19 mouse cellular contexts compared by ENCODE assay signal in genomic region chr2:93276026-93276425, GRCm38 (mm10). TPM values are rescaled to one million over a fixed set of nuclear protein-coding genes. Genes with fewer than 3 reads are reported as not detected.
DNase-seq lines count a peak whose midpoint lies in the region; ATAC-seq and TF ChIP-seq lines count a peak whose summit lies in the region.
"Had no signal": no experiment of that assay in that cellular context is flagged by ENCODE, and none has a peak within 500 bp of the region (broad histone marks: within the 10 kb centered on the region; RNA-seq: fewer than 3 reads in every experiment).

No protein-coding gene starts in this region.

- no peak overlapping the region for H3K4me2 ChIP-seq in lung, postnatal 0 days (replicated peaks; ENCODE audit: low read depth, low read length)
- H3K4me2 ChIP-seq: limb, embryonic 15.5 days; midbrain, embryonic 12.5 days had no signal

- no peak overlapping the region for H3K9ac ChIP-seq in lung, postnatal 0 days (replicated peaks; ENCODE audit: low read depth)
- H3K9ac ChIP-seq: limb, embryonic 15.5 days; liver, postnatal 0 days; midbrain, embryonic 12.5 days had no signal

- H3K4me1 ChIP-seq in lung, postnatal 0 days (ENCODE audit: insufficient read depth, low read depth, low read length): no peaks in the 10 kb centered on the region

- H3K27me3 ChIP-seq in lung, postnatal 0 days (replicated peaks; ENCODE audit: insufficient read depth, low read length): no peaks in the 10 kb centered on the region
- H3K27me3 ChIP-seq: limb, embryonic 15.5 days; midbrain, embryonic 12.5 days; Patski had no signal

- no peak for TF ChIP-seq EP300 in lung, postnatal 0 days (IDR thresholded peaks at IDR 0.05)

- ATAC-seq in lung, postnatal 0 days: no peak
- ATAC-seq: liver, postnatal 0 days; Patski had no signal

- H3K36me3 ChIP-seq in lung, postnatal 0 days (ENCODE audit: insufficient read depth, low read length): no peaks in the 10 kb centered on the region
- H3K36me3 ChIP-seq: limb, embryonic 15.5 days; midbrain, embryonic 12.5 days had no signal

- WGBS in lung, postnatal 0 days: 91% methylated on average over 7 of the region's 7 CpGs

- TF ChIP-seq CTCF in lung, postnatal 0 days (IDR thresholded peaks at IDR 0.05): no peak

- no peak overlapping the region for H3K27ac ChIP-seq in lung, postnatal 0 days (ENCODE audit: low read length)
- H3K27ac ChIP-seq: heart, adult 2 months; limb, embryonic 15.5 days had no signal

- no peaks in the 10 kb centered on the region for H3K9me3 ChIP-seq in lung, postnatal 0 days (ENCODE audit: low read length)
- H3K9me3 ChIP-seq: limb, embryonic 15.5 days; midbrain, embryonic 12.5 days had no signal

- DNase-seq in frontal cortex, adult 2 months (ENCODE audit: extremely low spot score in 1 of 2, low spot score in 1 of 2): peak; percentile 14 to 67
- DNase-seq in frontal cortex, postnatal 14 days (ENCODE audit: low spot score in 2 of 2): no peak
- peak; percentile 32 to 66 for DNase-seq in layer of hippocampus, adult 18-20 months (ENCODE audit: low spot score in 2 of 2)
- DNase-seq in layer of hippocampus, adult 9-10 months (ENCODE audit: low spot score): no peak
- peak; percentile 50 for DNase-seq in adrenal gland, postnatal 25 days
- DNase-seq in right cerebral cortex, adult 2 months (ENCODE audit: low spot score in 2 of 2): peak; percentile 53 to 63
- no peak for DNase-seq in adipocyte (ENCODE audit: low spot score)
- no peak for DNase-seq in lung, postnatal 0 days (ENCODE audit: low spot score)
- DNase-seq: B cell, adult 2 months; cerebellum, postnatal 14 days; heart, adult 2 months; heart, postnatal 14 days; kidney, postnatal 10 days; liver, postnatal 0 days; lung, postnatal 4 days had no signal

- no peak overlapping the region for H3K4me3 ChIP-seq in lung, postnatal 0 days (ENCODE audit: low read depth, low read length)
- H3K4me3 ChIP-seq: heart, adult 2 months; limb, embryonic 15.5 days; midbrain, embryonic 12.5 days; myocyte had no signal

RNA-seq across cellular contexts. Expression of gene Tspan18, which starts 58.3 kb away (rescaled TPM):
- 4.3 TPM in 2 replicates for polyA plus RNA-seq in frontal cortex, adult 2 months (2012; rRNA removed)
- total RNA-seq in layer of hippocampus, adult 18-20 months (2021): 10 to 100 TPM; 27.8 to 31.3 TPM
- 55.1 TPM in 2 replicates for total RNA-seq in adrenal gland, postnatal 25 days (2021)
- 36.4 and 39.9 TPM in 2 replicates for polyA plus RNA-seq in lung, postnatal 0 days (2015; fragmentation: Nextera tagmentation; extraction: Ambion mirVana)

Comparison
In these comparisons a context has a peak if more than half of its experiments do, and no peak if none do; other contexts are left out.
1. DNase-seq: peak in frontal cortex, adult 2 months (2 of 2), layer of hippocampus, adult 18-20 months (2 of 2), adrenal gland, postnatal 25 days (single experiment) and right cerebral cortex, adult 2 months (2 of 2); none in frontal cortex, postnatal 14 days (0 of 2), layer of hippocampus, adult 9-10 months (single experiment), adipocyte (single experiment) and lung, postnatal 0 days (single experiment).